Mouse (Mus musculus) embryo, embryonic 11 days (tissue): Measurements from ENCODE around the gene St6galnac5.

Experiments used
- DNase-seq: peaks from one replicate; pipeline ENCODE4 v3.0.0-alpha.2; 2015

St6galnac5 gene

GRCm38 (mm10) chr3:152949233-152949777, 32.7 kb downstream of the St6galnac5 start:
- DNase-seq: no peak

GRCm38 (mm10) chr3:152948556-152948955, 33.5 kb downstream of the St6galnac5 start:
- no peak for DNase-seq

DNA sequence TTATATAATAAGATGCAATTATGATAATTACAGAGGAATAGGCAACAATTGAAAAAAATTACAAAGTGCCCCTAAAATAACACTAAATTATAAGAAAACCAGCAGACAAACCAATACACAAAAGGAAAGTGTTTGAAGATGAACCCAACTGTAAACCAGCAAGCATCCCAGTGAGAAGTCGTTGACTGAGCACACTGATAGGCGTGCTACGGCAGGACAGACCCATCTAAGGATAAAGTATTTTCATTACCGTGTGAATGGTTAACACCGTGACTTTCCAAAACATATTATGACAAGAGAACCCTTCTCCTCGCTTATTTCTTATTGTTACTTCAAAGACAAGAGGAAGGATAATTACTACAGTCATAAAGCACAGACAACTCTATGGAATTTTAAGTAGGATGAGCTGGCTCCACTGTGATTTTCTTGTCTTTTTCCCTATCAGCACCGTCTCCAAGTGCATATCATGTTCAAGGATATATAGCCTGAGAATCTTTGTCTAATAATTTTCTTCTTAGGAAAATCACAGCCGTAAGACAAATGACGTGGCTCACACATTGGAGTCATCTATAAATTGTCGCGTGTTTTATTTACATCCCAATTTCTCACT, 34.9 kb downstream of the St6galnac5 start:
- no peak for DNase-seq

GRCm38 (mm10) chr3:152944766-152945165, 37.3 kb downstream of the St6galnac5 start:
- DNase-seq: no peak

GRCm38 (mm10) chr3:152942985-152943384, 39.1 kb downstream of the St6galnac5 start:
- DNase-seq: peak; percentile 59

GRCm38 (mm10) chr3:152941671-152942070, 40.4 kb downstream of the St6galnac5 start:
- DNase-seq: no peak

DNA sequence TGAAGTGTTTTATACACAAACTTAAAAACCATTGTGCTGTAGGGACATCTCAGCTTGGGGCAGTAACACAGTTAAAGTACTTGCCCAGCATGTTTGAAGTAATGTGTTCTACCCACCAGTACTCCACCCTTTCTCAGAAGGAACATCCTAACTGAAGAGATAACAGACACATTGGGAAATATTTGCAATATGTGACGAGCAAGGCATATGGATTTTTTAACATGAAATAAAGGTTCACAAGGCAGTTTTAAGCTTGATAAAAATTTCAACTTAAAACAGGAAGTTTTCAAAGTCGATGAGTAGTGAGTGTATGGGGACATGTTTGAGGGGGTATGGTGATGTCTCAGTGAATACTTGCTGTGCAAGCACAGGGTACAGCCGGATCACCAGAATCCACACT, 45.7 kb downstream of the St6galnac5 start:
- no peak for DNase-seq

DNA sequence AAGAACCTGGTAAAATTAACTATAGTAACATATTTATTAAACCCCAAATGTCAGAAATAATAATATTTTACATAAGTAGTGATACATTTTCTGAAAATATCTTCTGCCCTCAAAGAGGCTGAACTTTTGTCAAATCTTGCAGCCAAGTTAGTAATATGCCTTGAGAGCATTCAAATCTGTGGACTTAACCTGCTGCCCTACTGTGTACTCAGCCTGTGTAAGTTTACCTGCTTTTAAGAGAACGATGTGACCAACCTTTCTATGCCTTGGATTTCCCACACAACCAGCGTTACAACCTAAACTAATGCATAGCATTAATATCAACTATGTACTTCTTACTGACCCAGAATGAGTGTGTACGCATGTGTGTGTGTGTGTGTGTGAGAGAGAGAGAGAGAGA, 48.3 kb downstream of the St6galnac5 start:
- DNase-seq: no peak

DNA sequence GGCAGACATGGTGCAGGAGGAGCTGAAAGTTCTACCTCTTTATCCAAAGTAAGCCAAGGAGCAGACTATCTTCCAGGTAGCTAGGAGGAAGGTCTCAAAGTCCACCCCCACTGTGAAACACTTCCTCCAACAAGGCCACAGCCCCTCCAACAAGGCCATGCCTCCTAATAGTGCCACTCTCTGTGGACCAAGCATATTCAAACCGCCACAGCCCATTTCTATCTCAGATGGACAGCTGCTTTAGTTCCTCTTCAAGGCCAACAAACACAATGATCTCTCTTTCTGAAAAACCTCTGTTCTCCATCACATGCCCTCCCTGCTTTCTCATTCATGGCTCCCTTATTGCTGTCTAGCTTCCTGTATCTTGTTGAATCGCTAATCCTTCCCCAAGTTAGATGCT, 49.5 kb downstream of the St6galnac5 start:
- DNase-seq: no peak

GRCm38 (mm10) chr3:152932096-152932495, 50.0 kb downstream of the St6galnac5 start:
- DNase-seq: no peak

DNA sequence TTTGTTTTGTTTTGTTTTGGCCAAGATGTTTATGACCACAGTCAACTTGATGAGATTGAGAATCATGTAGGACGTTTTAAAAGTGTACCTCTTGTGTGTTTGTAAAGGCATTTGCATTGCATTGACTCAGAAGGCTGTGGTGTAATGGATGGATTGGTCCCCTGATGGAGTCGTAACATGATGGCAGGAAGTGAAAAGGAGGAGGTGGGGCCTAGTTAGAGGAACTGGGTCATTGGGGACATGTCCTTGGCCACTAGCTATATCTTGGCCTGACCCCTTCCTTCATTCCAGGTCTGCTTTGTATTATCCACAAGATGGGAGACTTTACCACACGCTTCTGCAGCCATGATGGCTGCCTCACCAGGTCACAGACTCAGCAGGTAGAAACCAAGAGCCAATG, 50.7 kb downstream of the St6galnac5 start:
- DNase-seq: no peak

GRCm38 (mm10) chr3:152929788-152930281, 52.2 kb downstream of the St6galnac5 start:
- no peak for DNase-seq

DNA sequence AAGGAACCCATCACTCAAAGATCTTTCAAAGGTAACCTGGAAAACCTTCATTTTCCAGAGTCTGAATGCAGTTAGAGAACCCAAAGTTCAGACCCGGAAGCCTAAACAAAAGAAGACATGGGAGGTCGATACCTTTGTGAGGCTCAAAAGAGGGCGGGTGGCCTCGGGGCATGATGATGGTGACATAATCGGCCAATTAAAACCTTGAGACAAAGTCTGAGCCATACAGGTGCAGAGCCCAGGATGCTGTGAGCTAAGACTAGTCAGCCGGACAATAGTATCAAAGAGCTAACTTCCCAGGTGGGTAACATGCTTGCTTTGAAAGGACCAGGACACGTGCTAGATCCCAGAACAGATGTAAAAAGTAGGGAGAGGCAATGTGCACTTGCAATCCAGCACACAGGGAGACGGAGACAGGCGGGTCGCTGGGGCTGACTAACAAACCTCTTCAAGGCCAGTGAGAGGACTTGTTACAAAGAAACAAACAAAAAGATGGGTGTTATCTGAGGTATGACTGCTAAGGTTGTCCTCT, 52.7 kb downstream of the St6galnac5 start:
- no peak for DNase-seq

DNA sequence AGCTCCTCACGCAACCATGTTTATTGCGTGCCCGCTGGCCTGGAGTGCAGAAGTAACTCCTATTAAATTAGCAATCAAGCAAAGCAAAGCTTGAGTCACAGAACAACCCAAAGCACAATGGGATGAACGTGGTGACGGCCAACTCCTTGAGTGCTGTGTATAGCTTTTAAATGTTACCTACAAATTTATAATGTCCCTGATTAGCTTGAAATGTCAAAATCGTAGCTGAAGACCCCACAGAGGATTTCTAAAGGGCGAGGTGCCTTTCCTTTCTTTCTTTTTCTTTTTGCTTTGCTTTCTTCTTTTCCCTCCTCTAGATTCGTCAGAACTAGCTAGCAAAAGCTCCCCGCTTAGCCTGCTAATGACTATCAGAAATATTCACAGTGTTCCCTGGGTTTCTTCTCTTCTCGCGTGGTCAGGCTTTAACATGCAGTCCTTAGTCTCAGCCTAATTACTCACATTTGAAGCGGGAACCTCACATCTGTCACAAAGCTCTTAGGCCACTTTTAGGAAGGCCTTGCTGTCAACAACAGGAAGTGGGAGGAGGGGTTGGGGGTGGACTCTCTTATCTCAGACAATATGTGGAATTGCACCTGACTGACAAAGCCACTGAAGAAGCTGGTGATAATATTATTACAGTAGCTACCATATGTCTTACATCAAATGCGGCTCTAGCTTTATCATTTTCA, 53.6 kb downstream of the St6galnac5 start:
- DNase-seq: peak; percentile 34

DNA sequence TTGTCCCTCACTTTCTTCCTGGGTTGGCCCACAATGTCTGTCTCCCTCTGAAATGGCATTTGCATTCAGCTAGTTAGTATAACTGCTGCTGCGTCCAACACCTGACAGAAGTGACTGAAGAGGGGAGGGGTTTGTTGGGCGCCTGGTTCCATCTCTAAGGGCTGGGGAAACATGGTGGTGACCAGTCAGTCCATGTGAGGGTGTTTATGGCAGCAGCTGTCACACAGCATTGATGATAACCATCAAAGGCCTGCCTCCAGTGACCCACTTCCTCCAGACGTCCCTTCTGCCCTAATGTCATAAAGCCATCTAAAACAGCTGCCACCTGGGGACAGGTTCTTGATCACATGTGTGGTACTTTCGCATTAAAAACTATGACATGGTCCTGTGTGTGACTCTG, 55.9 kb downstream of the St6galnac5 start:
- no peak for DNase-seq

DNA sequence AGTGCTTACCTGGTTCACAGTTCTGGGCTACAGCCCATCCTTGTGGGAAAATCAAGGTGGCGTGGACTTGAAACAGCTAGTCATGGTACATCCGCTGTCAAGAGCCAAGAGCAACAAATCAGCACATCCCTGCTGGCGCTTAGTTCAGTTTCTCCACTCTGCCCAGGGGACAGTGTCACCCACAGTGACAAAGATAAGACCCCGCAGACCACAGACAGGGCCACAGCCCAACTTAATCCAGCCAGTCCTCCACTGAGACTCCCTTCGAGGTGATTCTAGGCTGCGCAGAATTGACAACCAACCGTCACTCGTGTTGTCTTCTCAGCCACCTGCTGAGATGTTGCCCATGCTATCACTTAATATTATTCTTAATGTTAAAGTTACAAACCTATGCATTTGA, 56.7 kb downstream of the St6galnac5 start:
- DNase-seq: no peak

DNA sequence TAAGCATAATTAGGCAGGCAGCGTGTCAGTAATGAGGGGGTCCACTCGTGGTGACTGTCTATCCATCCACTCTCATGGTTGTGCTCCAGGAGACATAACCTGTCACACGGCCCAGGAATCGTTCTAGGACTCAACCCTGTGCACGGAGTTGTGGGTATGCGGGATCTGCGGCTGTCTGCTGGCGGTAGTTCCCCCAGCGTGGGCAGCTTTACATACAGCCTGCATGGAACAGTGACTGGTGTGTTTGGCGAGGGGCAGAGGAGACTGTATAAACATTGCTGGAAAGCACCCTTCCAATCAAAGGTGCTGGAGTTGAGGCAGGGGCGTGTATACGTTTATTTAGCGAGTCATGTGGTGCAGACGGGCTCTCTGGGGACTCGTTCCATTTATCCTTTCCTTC, 58.5 kb downstream of the St6galnac5 start:
- DNase-seq: no peak

GRCm38 (mm10) chr3:152920365-152920764, 61.7 kb downstream of the St6galnac5 start:
- DNase-seq: no peak

- no peak for DNase-seq
Measured at GRCm38 (mm10) chr3:152919101-152919500, 62.9 kb downstream of the St6galnac5 start.

DNA sequence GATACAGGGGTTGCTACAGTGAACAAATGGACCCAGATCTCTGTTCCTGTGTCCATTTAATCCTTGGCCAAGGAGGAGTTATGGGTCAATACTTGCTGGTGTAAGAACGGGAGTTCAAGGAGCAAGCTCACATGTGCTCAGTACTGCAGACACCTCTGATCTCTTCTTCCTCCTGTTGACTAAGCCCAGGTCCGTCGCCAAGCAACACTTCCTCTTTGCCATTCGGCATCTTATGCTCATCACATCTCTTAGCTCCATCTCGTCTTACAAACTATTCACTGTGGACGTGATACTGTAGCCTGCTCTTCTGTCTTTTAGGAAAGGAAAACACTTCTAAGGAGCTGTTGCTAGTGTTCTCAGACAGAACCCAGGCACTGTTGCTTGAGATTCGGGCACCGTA, 64.5 kb downstream of the St6galnac5 start:
- no peak for DNase-seq

- DNase-seq: no peak
Measured at GRCm38 (mm10) chr3:152914376-152914775, 67.7 kb downstream of the St6galnac5 start.

DNA sequence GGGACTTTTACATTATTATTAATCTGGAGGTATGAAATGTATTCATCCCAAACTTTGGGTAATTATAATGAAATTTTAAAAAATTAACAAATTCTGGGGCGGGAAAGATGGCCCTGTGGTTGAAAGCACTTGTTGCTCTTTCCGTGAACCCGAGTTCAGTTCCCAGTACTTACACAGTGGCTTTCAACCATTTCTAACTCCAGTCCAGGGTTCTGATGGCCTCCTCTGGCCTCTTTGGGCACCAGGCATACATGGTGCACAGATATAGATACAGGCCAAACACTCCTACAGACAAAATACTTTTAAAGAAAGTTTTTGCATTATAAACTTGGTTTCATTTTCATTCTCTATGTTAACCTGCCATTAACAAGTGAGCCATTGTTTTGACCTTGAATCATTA, 68.4 kb downstream of the St6galnac5 start:
- DNase-seq: no peak

GRCm38 (mm10) chr3:152913150-152913549, 68.9 kb downstream of the St6galnac5 start:
- no peak for DNase-seq
